Mouse (Mus musculus): Measurements from ENCODE around the gene Midn. TPM values are rescaled to one million over a fixed set of nuclear protein-coding genes. Genes with fewer than 3 reads are reported as not detected.

The Midn gene
- total and polyA plus RNA-seq, 2 experiments: 6.9 to 38.8 TPM

GRCm38 (mm10) chr10:80150226-80151210 is 2.4 kb downstream of the Midn start:
- H3K27ac ChIP-seq (replicated peaks; ENCODE audit: insufficient read depth, low read depth, low read length): peak overlapping the region; percentile 90
- TF ChIP-seq POLR2A (IDR thresholded peaks at IDR 0.05; ENCODE audit: extremely low read depth, insufficient read depth, low read length) (no peak), CTCF (IDR thresholded peaks at IDR 0.05; ENCODE audit: low read depth, low read length) (0 out of 2 replicates have a peak, but pooled peaks have one; percentile 7)
- H3K9ac ChIP-seq (ENCODE audit: low read depth, low read length): peak overlapping the region; percentile 90
- peaks cover 41% of the 10 kb centered on the region for H3K4me1 ChIP-seq (ENCODE audit: control insufficient read depth, insufficient read depth, low read length)
- peaks cover 29% of the 10 kb centered on the region for H3K79me2 ChIP-seq (ENCODE audit: control insufficient read depth, insufficient read depth, low read length)
- no peak for DNase-seq (ENCODE audit: extremely low read depth, low read depth, low spot score)
- no peaks in the 10 kb centered on the region for H3K27me3 ChIP-seq (ENCODE audit: control insufficient read depth, insufficient read depth, low read length)
- WGBS: 2% methylated on average over 67 of the region's 71 CpGs
- H3K4me3 ChIP-seq (ENCODE audit: insufficient read depth, low read depth, low read length): peak overlapping the region; percentile 82
- peaks cover 11% of the 10 kb centered on the region for H3K36me3 ChIP-seq (ENCODE audit: control insufficient read depth, insufficient read depth, low read length)

DNA sequence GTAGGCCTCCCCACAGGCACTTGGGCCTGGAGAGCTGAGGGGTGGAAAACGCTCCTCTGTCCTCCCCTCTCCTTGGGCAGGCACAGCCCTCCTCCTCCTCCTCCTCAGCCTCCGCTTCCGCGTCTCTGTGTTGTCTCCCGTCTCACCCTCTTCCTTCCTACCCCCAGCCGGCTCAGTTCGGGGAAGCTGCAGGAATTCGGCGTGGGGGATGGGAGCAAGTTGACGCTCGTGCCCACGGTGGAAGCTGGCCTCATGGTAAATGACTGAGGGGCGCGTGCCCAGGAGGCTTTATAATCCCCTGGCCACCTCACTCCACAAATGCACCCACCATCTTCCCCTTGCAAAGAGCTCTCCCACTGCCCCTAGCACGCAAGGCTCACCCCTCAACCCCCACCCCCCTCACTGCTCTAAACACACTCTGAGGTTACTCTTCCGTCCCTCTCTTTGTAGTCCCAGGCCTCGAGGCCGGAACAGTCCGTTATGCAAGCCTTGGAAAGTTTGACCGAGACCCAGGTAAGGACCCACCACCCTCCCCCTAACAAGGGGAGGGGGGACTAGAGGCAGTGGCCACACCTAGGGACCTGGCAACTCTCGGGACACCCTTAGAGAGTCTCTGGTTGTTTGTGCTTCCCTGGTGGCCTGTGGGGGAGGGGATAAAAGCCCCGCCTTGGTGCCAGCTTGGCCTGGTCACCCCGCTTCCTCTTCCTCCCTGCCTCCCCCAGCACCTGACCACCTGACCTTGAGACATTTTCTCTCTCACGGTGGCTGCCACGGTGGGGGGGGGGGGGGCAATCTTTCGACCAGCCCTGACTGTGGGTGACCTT is 3.4 kb downstream of the Midn start:
- peak overlapping the region; percentile 90 for H3K9ac ChIP-seq (ENCODE audit: low read depth, low read length)
- H3K4me1 ChIP-seq (ENCODE audit: control insufficient read depth, insufficient read depth, low read length): peaks cover 33% of the 10 kb centered on the region
- H3K27me3 ChIP-seq (ENCODE audit: control insufficient read depth, insufficient read depth, low read length): no peaks in the 10 kb centered on the region
- DNase-seq (ENCODE audit: extremely low read depth, low read depth, low spot score): peak; percentile 64
- WGBS: under 1% methylated on average over 26 of the region's 26 CpGs
- H3K36me3 ChIP-seq (ENCODE audit: control insufficient read depth, insufficient read depth, low read length): peaks cover 20% of the 10 kb centered on the region
- H3K4me3 ChIP-seq (ENCODE audit: insufficient read depth, low read depth, low read length): peak overlapping the region; percentile 82
- H3K79me2 ChIP-seq (ENCODE audit: control insufficient read depth, insufficient read depth, low read length): peaks cover 29% of the 10 kb centered on the region
- H3K27ac ChIP-seq (replicated peaks; ENCODE audit: insufficient read depth, low read depth, low read length): peak overlapping the region; percentile 90
- 0 out of 2 replicates have a peak, but pooled peaks have one; percentile 26 for TF ChIP-seq POLR2A (IDR thresholded peaks at IDR 0.05; ENCODE audit: extremely low read depth, insufficient read depth, low read length)
- TF ChIP-seq CTCF (IDR thresholded peaks at IDR 0.05; ENCODE audit: low read depth, low read length): no peak

DNA sequence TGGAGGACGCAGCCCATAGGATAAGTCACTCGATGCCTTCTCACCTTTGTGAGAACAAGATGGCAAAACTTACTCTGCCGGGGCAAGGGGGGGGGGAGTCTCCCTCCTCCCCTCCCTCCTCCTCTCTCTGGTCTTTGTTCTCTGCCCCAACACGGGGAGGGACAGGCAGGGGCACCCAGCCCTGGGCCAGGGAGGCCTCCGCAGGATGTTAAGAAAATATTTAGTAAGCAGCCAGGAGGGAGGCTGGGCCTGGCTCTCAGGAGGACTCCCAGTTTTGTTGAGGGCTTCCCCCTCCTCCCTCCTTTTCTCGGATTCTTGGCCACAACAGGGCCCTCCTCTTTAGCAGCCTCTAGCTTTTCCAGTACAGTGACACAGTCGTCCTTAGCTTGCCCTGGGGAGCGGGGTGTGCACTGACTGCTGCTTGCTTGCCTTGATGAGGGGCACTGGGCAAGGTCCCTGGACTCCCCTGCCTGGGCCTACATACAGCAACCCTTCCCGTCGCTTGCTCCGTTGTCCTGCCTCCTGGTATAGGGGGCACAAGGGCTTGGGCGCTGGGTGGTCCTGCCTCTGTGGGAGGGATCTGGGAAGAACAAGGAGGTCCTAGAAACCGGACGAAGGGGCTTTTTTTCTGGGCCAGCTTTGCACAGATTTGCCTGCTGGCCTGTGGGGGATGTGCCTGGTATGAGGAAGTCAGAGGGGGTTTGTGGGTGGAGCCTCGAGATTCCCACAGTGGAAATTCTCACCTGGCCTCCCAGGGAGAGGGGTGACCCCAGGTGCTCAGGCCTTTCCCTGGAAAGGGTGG is 4.2 kb downstream of the Midn start:
- H3K79me2 ChIP-seq (ENCODE audit: control insufficient read depth, insufficient read depth, low read length): peaks cover 29% of the 10 kb centered on the region

DNA sequence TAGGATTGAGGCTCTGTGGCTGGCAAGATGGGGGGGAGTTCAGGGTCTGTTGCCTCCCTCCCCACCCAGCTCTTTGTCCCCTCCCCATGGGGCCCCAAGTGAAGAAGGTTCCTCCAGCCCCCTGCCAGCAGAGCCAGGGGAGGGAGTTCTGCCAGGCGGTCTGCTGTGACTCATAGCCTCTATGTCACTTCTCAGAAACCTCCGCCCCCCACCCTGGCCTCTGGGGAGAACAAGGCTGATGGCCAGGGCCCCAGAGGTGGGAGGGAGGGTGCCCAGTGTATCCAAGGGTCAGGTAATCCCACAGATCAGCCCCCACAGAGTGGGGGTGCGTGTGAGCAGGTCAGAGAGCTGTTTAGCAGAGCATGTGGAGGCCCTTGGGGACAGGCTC is 4.8 kb downstream of the Midn start:
- Histone ChIP-seq H3K4me3 (ENCODE audit: insufficient read depth, low read depth, low read length) (peak overlapping the region; percentile 82; the same call in 1 of the 2 replicates), H3K27ac (replicated peaks; ENCODE audit: insufficient read depth, low read depth, low read length) (peak overlapping the region; percentile 90), H3K9ac (ENCODE audit: low read depth, low read length) (peak overlapping the region; percentile 90), H3K27me3 (ENCODE audit: control insufficient read depth, insufficient read depth, low read length) (no peaks in the 10 kb centered on the region), H3K4me1 (ENCODE audit: control insufficient read depth, insufficient read depth, low read length) (peaks cover 22% of the 10 kb centered on the region), H3K36me3 (ENCODE audit: control insufficient read depth, insufficient read depth, low read length) (peaks cover 27% of the 10 kb centered on the region), H3K79me2 (ENCODE audit: control insufficient read depth, insufficient read depth, low read length) (peaks cover 29% of the 10 kb centered on the region)
- TF ChIP-seq CTCF (IDR thresholded peaks at IDR 0.05; ENCODE audit: low read depth, low read length) (no peak), POLR2A (IDR thresholded peaks at IDR 0.05; ENCODE audit: extremely low read depth, insufficient read depth, low read length) (no peak)
- no peak for DNase-seq (ENCODE audit: extremely low read depth, low read depth, low spot score)
- 11% methylated on average over 3 of the region's 3 CpGs for WGBS

More for the DNA sequence above, 4.2 kb downstream of the Midn start:
- Histone ChIP-seq H3K27ac (replicated peaks; ENCODE audit: insufficient read depth, low read depth, low read length) (peak overlapping the region; percentile 90), H3K4me1 (ENCODE audit: control insufficient read depth, insufficient read depth, low read length) (peaks cover 26% of the 10 kb centered on the region), H3K4me3 (ENCODE audit: insufficient read depth, low read depth, low read length) (peak overlapping the region; percentile 82), H3K9ac (ENCODE audit: low read depth, low read length) (peak overlapping the region; percentile 90), H3K36me3 (ENCODE audit: control insufficient read depth, insufficient read depth, low read length) (peaks cover 27% of the 10 kb centered on the region), H3K27me3 (ENCODE audit: control insufficient read depth, insufficient read depth, low read length) (no peaks in the 10 kb centered on the region)
- 9% methylated on average over 15 of the region's 15 CpGs for WGBS
- peak; percentile 61 for DNase-seq (ENCODE audit: extremely low read depth, low read depth, low spot score)
- TF ChIP-seq POLR2A (IDR thresholded peaks at IDR 0.05; ENCODE audit: extremely low read depth, insufficient read depth, low read length) (0 out of 2 replicates have a peak, but pooled peaks have one; percentile 11), CTCF (IDR thresholded peaks at IDR 0.05; ENCODE audit: low read depth, low read length) (no peak)

GRCm38 (mm10) chr10:80153713-80154112 is 5.6 kb downstream of the Midn start:
- Histone ChIP-seq H3K4me1 (ENCODE audit: control insufficient read depth, insufficient read depth, low read length) (peaks cover 26% of the 10 kb centered on the region), H3K9ac (ENCODE audit: low read depth, low read length) (peak overlapping the region; percentile 90), H3K4me3 (ENCODE audit: insufficient read depth, low read depth, low read length) (peak overlapping the region; percentile 82; the same call in 1 of the 2 replicates), H3K27ac (replicated peaks; ENCODE audit: insufficient read depth, low read depth, low read length) (peak overlapping the region; percentile 90), H3K36me3 (ENCODE audit: control insufficient read depth, insufficient read depth, low read length) (peaks cover 27% of the 10 kb centered on the region), H3K79me2 (ENCODE audit: control insufficient read depth, insufficient read depth, low read length) (peaks cover 29% of the 10 kb centered on the region), H3K27me3 (ENCODE audit: control insufficient read depth, insufficient read depth, low read length) (no peaks in the 10 kb centered on the region)
- peak; percentile 85 for DNase-seq (ENCODE audit: extremely low read depth, low read depth, low spot score)
- 24% methylated on average over 19 of the region's 19 CpGs for WGBS
- TF ChIP-seq CTCF (IDR thresholded peaks at IDR 0.05; ENCODE audit: low read depth, low read length) (no peak), POLR2A (IDR thresholded peaks at IDR 0.05; ENCODE audit: extremely low read depth, insufficient read depth, low read length) (no peak)

Measured in liver, adult 2 months (tissue).